Mouse (Mus musculus): Measurements from ENCODE around the gene Gpc6. TPM values are rescaled to one million over a fixed set of nuclear protein-coding genes. Genes with fewer than 3 reads are reported as not detected.

Gpc6 gene
- total RNA-seq, 2 experiments from 2014 or later: 18.2 to 19.4 TPM

DNA sequence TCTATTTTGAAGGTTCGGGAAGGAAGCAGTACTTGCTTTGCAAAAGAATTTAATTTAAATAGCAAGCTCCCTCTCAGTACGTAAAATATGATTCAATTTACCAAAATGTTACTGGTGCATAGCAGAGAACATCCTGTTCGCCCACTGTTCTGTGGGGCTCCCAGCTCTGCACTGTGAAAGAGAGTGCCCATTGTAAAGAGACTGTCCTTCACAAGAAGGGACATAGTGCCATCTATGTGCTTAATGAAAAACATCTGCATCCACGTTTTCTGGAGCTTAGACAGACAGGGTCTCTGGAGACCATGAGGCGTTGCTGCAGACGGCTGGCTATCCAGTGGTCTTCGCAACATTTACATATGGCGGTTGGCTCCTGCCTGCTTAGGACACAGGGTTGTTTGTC is 998.6 kb downstream of the Gpc6 start:
- no peak for DNase-seq (ENCODE audit: extremely low spot score in 1 of 2, low spot score in 2 of 2)
- Histone ChIP-seq H3K4me3 (no peak overlapping the region), H3K27ac (peak overlapping the region; percentile 16; the same call in 1 of the 2 replicates)
- intact Hi-C loops (cut with DNase I): loop anchor here (5.0 kb wide), 2 partner anchors 946 to 996 kb away; partner anchors contain the start of gene Gpc6
- TF ChIP-seq CTCF (IDR thresholded peaks at IDR 0.05): peak; percentile 35

DNA sequence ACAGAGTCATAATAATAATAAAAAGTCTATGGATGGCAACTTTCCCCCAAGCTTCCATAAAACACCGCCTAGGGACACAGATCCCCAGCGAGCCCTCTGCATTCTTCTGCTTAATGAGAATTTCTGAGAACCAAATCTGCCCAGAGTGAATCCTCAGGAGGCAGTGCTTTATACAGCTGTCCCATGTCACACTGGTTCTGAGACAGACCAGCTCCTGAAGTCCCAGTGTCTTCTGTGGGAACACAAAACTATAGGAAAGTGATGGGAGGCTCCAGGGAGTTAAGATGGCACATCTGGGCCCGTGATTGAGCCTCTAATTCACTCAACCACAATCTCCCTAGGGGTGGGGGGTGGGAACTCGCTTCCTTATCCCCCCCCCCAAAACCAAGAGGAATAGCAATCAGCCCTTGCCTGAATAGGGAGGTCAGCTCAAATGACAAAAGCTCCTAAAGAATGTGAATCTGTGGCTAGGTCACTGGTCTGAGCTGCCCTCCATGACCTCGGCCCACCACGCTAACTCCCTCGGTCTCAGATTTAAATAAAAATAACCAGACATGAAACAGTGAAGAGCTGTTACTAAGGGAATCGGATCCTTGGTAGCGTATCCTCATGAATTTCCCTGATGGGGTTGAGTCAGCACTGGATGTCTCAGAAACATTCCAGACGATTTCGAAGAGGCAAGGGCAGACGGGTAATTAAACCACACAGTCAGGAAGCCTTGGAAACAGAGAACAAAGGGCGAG is 1005.2 kb downstream of the Gpc6 start:
- DNase-seq (ENCODE audit: extremely low spot score in 1 of 2, low spot score in 2 of 2): no peak
- no peak for TF ChIP-seq CTCF (IDR thresholded peaks at IDR 0.05)
- peak overlapping the region; percentile 4; the same call in 1 of the 2 replicates for H3K27ac ChIP-seq
- no peak overlapping the region for H3K4me3 ChIP-seq
- intact Hi-C loops (cut with DNase I): loop anchor here (10.0 kb wide), 2 partner anchors 1375 to 1725 kb away; no protein-coding TSS in a partner anchor

DNA sequence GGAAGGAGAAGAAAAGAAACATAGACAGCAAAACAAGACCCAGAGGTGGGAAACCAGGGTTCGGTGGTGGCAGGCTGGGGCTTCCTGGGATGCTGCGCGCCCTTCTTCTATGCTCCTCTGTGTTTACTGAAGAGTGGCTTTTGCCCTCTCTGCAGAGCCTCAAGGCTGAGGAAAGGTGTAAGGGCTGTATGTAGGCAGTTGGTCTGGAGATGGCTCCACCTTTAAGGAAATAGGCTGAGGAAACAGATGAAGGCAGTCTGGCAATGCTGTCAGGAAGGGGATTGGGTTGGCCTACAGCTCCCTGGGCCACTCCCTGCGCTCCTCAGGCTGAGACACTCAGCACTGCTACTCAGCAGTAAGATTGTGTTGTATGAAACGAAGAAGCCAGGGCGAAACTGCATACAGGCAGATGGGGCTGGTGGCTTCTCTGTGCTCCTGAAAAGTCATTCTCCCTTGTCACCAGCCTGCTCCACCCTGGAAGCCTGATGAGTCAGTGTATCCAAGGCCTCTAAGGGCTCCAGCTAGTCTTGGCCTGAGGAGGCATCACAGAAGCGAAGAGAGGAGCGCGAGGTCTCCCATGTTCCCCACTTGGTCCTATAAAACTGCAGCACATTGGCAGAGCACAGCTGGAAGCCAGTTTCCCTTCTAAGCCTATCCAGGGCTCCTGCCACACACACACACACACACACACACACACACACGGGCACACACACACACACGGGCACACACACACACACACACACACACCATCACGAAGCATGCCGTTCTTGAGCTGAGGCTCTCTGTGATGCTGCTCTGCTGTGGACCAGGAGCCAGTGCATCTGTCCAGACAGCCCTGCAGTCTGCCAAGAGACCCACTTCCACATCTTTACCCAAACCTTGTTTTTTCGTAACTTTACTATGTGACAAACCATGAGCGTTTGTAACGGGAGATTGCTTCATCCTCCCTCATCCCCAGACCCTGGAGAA is 1006.0 kb downstream of the Gpc6 start:
- no peak for DNase-seq (ENCODE audit: extremely low spot score in 1 of 2, low spot score in 2 of 2)
- no peak for TF ChIP-seq CTCF (IDR thresholded peaks at IDR 0.05)
- intact Hi-C loops (cut with DNase I): loop anchor here (10.0 kb wide), 2 partner anchors 1376 to 1726 kb away; no protein-coding TSS in a partner anchor
- no peak overlapping the region for H3K4me3 ChIP-seq
- H3K27ac ChIP-seq: peak overlapping the region; percentile 4; the same call in 1 of the 2 replicates

DNA sequence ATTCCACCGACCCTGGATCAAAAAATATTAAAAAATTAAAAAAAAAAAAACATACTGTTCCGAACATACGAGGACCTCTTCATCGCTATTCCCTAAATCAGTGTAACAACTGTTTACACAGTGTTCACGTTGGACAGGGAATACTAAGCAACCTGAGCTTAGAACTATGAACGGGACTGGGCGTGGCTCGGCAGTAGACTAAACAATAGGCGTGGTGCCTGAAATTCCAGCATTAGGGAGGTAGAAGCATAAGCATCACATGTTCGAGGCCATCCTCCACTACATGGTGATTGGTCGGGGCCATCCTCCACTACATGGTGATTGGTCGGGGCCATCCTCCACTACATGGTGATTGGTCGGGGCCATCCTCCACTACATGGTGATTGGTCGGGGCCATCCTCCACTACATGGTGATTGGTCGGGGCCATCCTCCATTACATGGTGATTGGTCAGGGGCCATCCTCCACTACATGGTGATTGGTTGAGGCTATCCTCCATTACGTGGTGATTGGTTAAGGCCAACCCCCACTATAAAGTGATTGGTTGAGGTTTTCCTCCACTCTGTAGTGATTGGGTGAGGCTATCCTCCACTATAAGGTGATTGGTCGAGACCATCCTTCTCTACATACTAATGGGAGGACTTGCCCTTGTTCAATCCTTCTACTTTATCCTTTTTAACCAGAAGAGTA is 1007.2 kb downstream of the Gpc6 start:
- no peak for DNase-seq (ENCODE audit: extremely low spot score in 1 of 2, low spot score in 2 of 2)
- no peak overlapping the region for H3K27ac ChIP-seq
- no peak for TF ChIP-seq CTCF (IDR thresholded peaks at IDR 0.05)
- intact Hi-C loops (cut with DNase I): loop anchor here (10.0 kb wide), 2 partner anchors 1378 to 1728 kb away; no protein-coding TSS in a partner anchor
- H3K4me3 ChIP-seq: no peak overlapping the region

DNA sequence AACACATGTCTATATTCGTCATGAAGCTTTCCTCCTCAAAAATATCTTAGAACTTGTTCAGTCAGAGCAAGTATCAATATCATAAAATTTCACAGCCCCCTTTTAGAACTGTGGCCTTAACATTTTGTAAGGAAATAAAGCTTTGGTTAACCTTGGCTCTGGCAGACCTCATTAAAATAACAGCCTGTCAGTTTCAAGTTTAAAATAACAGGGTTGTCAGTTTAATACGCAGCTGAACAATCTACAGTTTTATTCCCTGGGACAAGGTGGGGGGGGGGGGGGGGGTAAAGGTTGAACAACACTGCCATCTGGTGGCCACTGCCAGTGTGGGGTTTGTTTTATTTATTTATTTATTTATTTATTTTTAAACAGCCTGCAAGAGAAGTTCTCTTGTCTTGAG is 1013.4 kb downstream of the Gpc6 start:
- DNase-seq (ENCODE audit: extremely low spot score in 1 of 2, low spot score in 2 of 2): no peak
- Histone ChIP-seq H3K4me3 (no peak overlapping the region), H3K27ac (no peak overlapping the region)
- intact Hi-C loops (cut with DNase I): loop anchor here (5.0 to 10.0 kb wide), 3 partner anchors 46 to 1734 kb away; no protein-coding TSS in a partner anchor
- TF ChIP-seq CTCF (IDR thresholded peaks at IDR 0.05): peak; percentile 61

DNA sequence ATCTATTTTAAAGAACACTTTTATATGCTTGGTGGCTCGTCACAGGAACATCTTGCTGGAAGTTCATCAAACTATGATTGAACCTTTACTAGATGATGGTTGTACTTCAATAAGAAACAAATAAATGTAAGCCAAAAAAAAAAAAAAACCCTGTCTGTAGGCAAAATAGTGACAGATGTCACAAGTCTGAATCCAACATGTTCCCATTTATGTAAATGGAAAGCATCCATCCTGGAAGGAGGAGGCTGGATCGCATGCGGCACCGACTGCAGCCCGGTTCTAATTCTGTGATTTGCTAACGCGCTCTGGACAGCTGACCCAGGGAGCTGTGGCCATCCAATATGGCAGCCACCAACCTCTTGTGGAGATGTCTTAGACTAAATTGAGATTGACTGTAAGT is 1014.4 kb downstream of the Gpc6 start:
- H3K4me3 ChIP-seq: no peak overlapping the region
- no peak for TF ChIP-seq CTCF (IDR thresholded peaks at IDR 0.05)
- intact Hi-C loops (cut with DNase I): loop anchor here (5.0 to 10.0 kb wide), 3 partner anchors 47 to 1735 kb away; no protein-coding TSS in a partner anchor
- H3K27ac ChIP-seq: no peak overlapping the region
- no peak for DNase-seq (ENCODE audit: extremely low spot score in 1 of 2, low spot score in 2 of 2)

DNA sequence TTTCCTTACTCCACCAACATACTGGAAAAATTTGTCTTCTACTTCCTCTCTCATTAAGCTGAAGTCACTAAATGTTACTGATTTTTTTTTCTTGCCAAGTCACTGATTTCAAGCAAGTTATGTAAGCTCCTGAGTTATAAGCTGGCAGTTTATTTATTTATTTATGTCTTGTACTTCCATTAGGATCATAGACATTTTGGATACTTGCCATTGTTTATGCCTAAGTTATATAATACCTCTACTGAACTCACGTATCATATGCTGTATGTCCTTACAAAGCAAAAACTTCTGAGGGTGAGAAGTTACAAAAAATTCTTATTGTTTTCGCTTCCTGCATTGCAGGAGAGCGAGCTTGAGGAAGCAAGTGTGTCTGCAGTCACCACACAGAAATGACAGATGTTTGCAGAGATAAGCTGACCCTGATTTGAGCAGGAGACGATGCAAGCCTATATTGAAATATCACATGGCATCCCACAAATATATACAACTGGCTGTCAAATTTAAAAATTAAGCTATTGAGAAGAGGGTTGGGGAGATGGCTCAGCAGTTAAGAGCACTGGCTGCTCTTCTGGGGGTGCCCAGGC is 1020.9 kb downstream of the Gpc6 start:
- no peak overlapping the region for H3K4me3 ChIP-seq
- intact Hi-C loops (cut with DNase I): no loop called here
- no peak overlapping the region for H3K27ac ChIP-seq
- no peak for TF ChIP-seq CTCF (IDR thresholded peaks at IDR 0.05)
- no peak for DNase-seq (ENCODE audit: extremely low spot score in 1 of 2, low spot score in 2 of 2)

DNA sequence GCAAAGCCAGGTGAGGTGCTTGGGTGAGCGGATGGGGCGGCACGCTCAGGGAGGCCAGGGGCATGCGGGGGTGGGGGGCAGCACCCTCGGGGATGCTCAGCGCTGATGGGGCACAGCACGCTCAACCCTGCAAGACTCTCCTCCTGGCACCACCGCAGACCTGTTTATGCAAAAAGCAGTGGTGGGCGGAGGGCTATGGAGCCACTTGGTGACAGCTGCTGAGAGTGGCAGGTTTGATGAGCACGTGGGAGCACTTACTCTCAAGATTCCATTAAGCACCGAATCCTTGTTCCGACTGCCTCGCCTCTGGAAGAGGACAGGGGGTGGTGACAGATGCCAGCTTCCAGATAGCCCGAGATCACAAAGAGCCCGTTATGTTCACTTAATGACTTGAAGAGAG is 1026.2 kb downstream of the Gpc6 start:
- peak overlapping the region; percentile 7; the same call in 1 of the 2 replicates for H3K4me3 ChIP-seq
- TF ChIP-seq CTCF (IDR thresholded peaks at IDR 0.05): no peak
- no peak for DNase-seq (ENCODE audit: extremely low spot score in 1 of 2, low spot score in 2 of 2)
- intact Hi-C loops (cut with DNase I): no loop called here
- no peak overlapping the region for H3K27ac ChIP-seq

DNA sequence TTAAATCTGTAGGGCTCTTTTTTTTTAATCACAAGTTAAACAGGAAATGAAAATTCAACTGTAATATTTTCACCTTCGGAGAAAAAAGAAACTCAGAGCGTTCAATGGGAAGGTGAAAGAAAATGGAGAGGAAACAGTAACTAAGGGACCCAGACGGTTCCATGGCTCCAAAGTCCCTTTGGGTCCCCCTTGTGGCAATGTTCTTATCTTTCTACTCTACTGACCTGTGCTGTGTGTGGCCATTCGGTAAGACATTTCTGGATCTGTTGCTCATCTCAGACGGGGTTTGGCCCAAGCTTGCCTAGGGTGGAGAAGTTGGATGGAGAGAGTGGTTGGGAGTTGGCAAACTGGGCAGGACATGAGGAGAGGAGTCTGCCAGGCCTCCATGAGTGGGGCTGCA is 1026.6 kb downstream of the Gpc6 start:
- H3K4me3 ChIP-seq: peak overlapping the region; percentile 7; the same call in 1 of the 2 replicates
- intact Hi-C loops (cut with DNase I): no loop called here
- H3K27ac ChIP-seq: no peak overlapping the region
- DNase-seq (ENCODE audit: extremely low spot score in 1 of 2, low spot score in 2 of 2): no peak
- peak; percentile 47 for TF ChIP-seq CTCF (IDR thresholded peaks at IDR 0.05)

DNA sequence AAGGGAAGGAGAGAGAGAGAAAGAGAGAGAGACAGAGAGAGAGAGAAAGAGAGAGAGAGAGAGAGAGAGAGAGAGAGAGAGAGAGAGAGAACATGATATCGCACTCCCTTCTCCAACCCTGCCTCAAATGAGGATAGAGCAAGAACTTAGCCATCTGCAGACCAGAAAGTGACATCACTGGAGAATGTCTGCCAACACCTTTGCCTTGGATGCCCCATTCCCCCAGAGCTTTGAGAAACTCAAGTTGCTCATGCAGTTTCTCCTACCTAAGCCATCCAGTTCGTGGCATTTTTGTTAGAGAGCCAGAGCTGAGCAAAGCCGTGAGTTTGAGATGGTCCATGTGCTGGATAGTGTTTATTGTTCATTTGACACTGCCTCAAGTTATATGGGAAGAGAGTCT is 1030.9 kb downstream of the Gpc6 start:
- Histone ChIP-seq H3K4me3 (no peak overlapping the region), H3K27ac (no peak overlapping the region)
- TF ChIP-seq CTCF (IDR thresholded peaks at IDR 0.05): no peak
- no peak for DNase-seq (ENCODE audit: extremely low spot score in 1 of 2, low spot score in 2 of 2)
- intact Hi-C loops (cut with DNase I): loop anchor here (5.0 kb wide), 1 partner anchor 144 kb away; no protein-coding TSS in a partner anchor

DNA sequence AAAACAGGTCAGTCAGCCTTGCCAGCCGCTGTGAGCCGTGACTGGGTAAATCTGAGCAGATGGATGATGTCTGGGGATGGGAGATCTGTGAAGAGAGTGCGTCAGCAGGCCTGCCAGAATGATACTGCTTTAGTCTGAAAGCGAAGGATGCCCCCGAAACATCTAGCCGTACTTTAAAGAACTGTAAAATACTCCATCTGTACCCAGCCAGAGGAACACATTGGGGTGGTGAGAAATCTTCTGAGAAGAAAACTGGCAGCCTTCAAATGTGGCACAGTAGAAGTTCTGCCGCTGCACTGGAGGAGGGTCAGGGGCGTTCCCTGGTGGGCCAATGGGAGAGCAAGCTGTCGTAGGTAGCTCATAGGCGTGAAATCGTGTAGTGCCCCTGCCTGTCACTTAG is 1033.3 kb downstream of the Gpc6 start:
- Histone ChIP-seq H3K4me3 (peak overlapping the region; percentile 6; the same call in 1 of the 2 replicates), H3K27ac (peak overlapping the region; percentile 85)
- intact Hi-C loops (cut with DNase I): loop anchor here (1.0 to 5.0 kb wide), 4 partner anchors 23 to 146 kb away; no protein-coding TSS in a partner anchor
- no peak for TF ChIP-seq CTCF (IDR thresholded peaks at IDR 0.05)
- peak; percentile 42 to 74 for DNase-seq (ENCODE audit: extremely low spot score in 1 of 2, low spot score in 2 of 2)

Data from left cerebral cortex, adult 2 months (tissue).